Mouse (Mus musculus) cerebellum, adult 8-10 months (tissue): ENCODE results near the gene Diras2.
A peak's percentile ranks its signal among the peaks of the same experiment; 100 is the strongest.

Source experiments
- DNase-seq: peaks from one replicate; pipeline ENCODE4 v3.0.0; 2022

Gene Diras2

GRCm38 (mm10) chr13:52457177-52457888 is 73.7 kb downstream of the Diras2 start:
- DNase-seq, result peak; percentile 45

DNA sequence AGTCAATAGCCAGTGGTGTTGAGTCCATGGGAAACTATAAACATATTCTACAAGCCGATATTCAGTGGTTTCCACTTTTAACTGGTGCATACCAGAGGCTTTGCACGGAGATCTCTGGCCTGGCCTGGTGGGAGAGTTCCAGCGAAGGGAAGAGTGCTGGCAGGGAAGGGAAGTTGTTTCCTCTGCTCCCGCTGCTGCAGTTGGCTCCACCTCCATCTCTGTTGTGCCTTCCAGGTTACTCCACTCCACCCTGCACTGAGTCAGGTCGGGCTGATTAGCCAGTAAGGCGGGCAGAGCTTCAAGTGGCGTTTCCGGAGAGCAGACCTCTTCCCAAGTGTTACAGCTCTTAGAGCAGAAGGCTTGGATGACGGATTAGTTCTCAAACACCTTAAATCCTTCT is 75.8 kb downstream of the Diras2 start:
- DNase-seq, result peak; percentile 76

DNA sequence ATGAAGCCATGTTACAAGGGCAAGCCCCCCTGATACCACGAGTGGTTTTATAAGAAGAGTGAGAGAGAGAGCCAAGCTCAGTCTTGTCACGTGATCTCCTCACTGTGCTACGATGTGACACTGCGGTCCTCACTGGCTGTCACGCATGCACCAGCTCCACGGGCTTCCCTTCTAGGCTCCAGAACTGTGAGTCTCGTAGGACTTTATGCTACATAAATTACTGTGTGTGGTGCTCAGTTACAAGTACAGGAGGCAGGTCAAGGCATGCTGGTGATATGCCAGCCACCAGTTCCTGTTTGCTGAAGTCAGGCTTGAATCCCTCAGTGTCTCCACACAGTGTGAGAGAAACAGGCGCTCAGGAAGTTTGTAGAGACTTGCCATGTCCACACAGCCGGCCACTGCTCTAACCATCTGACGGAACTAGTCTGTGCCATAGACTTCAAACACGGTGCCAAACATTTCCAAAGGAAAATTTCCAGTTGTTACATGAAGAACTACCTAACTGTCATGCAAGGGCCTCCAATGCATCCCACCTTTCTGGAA is 76.3 kb downstream of the Diras2 start:
- DNase-seq, result peak; percentile 48
